Mouse (Mus musculus) cerebral cortex, adult 2 months (tissue): ENCODE results near the gene Tapbpl.

ENCODE experiments used
- WGBS: fragments of 180-500 bp; shearing (Covaris S2); methylation state at CpG from one replicate; pipeline ENCODE4 v1.1.7; 2018; 5-methylcytosine and 5-hydroxymethylcytosine counted together

Tapbpl gene

GRCm38 (mm10) chr6:125239547-125239946 is 7.9 kb upstream of the Tapbpl start:
- WGBS: 94% methylated on average over 5 of the region's 5 CpGs

- 75% methylated on average over 6 of the region's 6 CpGs for WGBS
Observed at GRCm38 (mm10) chr6:125238396-125238795, 6.7 kb upstream of the Tapbpl start.

GRCm38 (mm10) chr6:125237421-125237820 is 5.8 kb upstream of the Tapbpl start:
- WGBS: 71% methylated on average over 4 of the region's 4 CpGs

GRCm38 (mm10) chr6:125236782-125237181 is 5.1 kb upstream of the Tapbpl start, which contains the start of gene Cd27:
Gene Cd27, minus strand, starts transcription at chr6:125237010.
- WGBS: 55% methylated on average over 6 of the region's 6 CpGs

- 79% methylated on average over 6 of the region's 6 CpGs for WGBS
Observed at GRCm38 (mm10) chr6:125236341-125236740, 4.7 kb upstream of the Tapbpl start.

GRCm38 (mm10) chr6:125234520-125234828 is 2.8 kb upstream of the Tapbpl start:
- 81% methylated on average over 5 of the region's 5 CpGs for WGBS

GRCm38 (mm10) chr6:125233816-125234519 is 2.3 kb upstream of the Tapbpl start:
- 68% methylated on average over 7 of the region's 7 CpGs for WGBS

GRCm38 (mm10) chr6:125232516-125232915 is 856 bp upstream of the Tapbpl start:
- 75% methylated on average over 6 of the region's 6 CpGs for WGBS

- 50% methylated on average over 4 of the region's 4 CpGs for WGBS
Observed at GRCm38 (mm10) chr6:125232045-125232437, 381 bp upstream of the Tapbpl start.

- WGBS: 61% methylated on average over 9 of the region's 9 CpGs
Observed at GRCm38 (mm10) chr6:125230571-125230970, 1.1 kb downstream of the Tapbpl start.

- WGBS: 69% methylated on average over 5 of the region's 5 CpGs
Observed at GRCm38 (mm10) chr6:125225518-125226115, 6.0 kb downstream of the Tapbpl start.

- 80% methylated on average over 3 of the region's 3 CpGs for WGBS
Observed at GRCm38 (mm10) chr6:125222577-125222976, 9.1 kb downstream of the Tapbpl start.

GRCm38 (mm10) chr6:125222146-125222545 is 9.5 kb downstream of the Tapbpl start:
- WGBS: 55% methylated on average over 2 of the region's 2 CpGs

- WGBS: 94% methylated on average over 20 of the region's 20 CpGs
Observed at GRCm38 (mm10) chr6:125221115-125221745, 10.4 kb downstream of the Tapbpl start.

GRCm38 (mm10) chr6:125218963-125219362 is 12.7 kb downstream of the Tapbpl start:
- 77% methylated on average over 4 of the region's 4 CpGs for WGBS

GRCm38 (mm10) chr6:125217899-125218298 is 13.8 kb downstream of the Tapbpl start:
- 44% methylated on average over 11 of the region's 11 CpGs for WGBS

- 71% methylated on average over 2 of the region's 2 CpGs for WGBS
Observed at GRCm38 (mm10) chr6:125216898-125217297, 14.8 kb downstream of the Tapbpl start.

- under 1% methylated on average over 48 of the region's 48 CpGs for WGBS
Observed at GRCm38 (mm10) chr6:125215148-125215954, 16.3 kb downstream of the Tapbpl start, which contains the start of gene Vamp1. Gene Vamp1, plus strand, starts transcription at chr6:125215551.

GRCm38 (mm10) chr6:125213715-125214114 is 17.9 kb downstream of the Tapbpl start:
- WGBS: 71% methylated on average over 6 of the region's 6 CpGs

GRCm38 (mm10) chr6:125213129-125213528 is 18.5 kb downstream of the Tapbpl start:
- 77% methylated on average over 6 of the region's 6 CpGs for WGBS

GRCm38 (mm10) chr6:125212621-125213020 is 19.0 kb downstream of the Tapbpl start:
- 25% methylated on average over 2 of the region's 2 CpGs for WGBS

GRCm38 (mm10) chr6:125210436-125210835 is 21.2 kb downstream of the Tapbpl start:
- 89% methylated on average over 1 of the region's 1 CpGs for WGBS
